Mouse (Mus musculus): ENCODE measurements at regions not wholly inside any gene's neighbourhood (a gene's known extent, or its start where the extent isn't known, plus 50 kb on each side); places are given as distances from the start of the nearest gene placed in this dataset.

- Histone ChIP-seq H3K36me3 (replicated peaks; ENCODE audit: low read length) (no peaks in the 10 kb centered on the region), H3K9me3 (0 out of 2 replicates have a peak, but pooled peaks cover 3% of the 10 kb centered on the region), H3K4me1 (no peaks in the 10 kb centered on the region), H3K4me3 (replicated peaks) (no peak overlapping the region), H3K27me3 (replicated peaks) (no peaks in the 10 kb centered on the region)
- TF ChIP-seq FLI1 (IDR thresholded peaks at IDR 0.05; ENCODE audit: low read length) (no peak), GATA1 (IDR thresholded peaks at IDR 0.05; ENCODE audit: borderline replicate concordance, low read length) (no peak)
Observed at GRCm38 (mm10) chr4:56305664-56306330, 434.1 kb upstream of the Gm26657 start.

- H3K4me3 ChIP-seq (replicated peaks) = no peak overlapping the region
- H3K4me1 ChIP-seq = no peaks in the 10 kb centered on the region
- H3K36me3 ChIP-seq (replicated peaks; ENCODE audit: low read length) = no peaks in the 10 kb centered on the region
- H3K9me3 ChIP-seq = 0 out of 2 replicates have a peak, but pooled peaks cover 3% of the 10 kb centered on the region
- TF ChIP-seq GATA1 (IDR thresholded peaks at IDR 0.05; ENCODE audit: borderline replicate concordance, low read length) (no peak), FLI1 (IDR thresholded peaks at IDR 0.05; ENCODE audit: low read length) (no peak)
- no peaks in the 10 kb centered on the region for H3K27me3 ChIP-seq (replicated peaks)
Observed at GRCm38 (mm10) chr4:56304275-56304674, 435.6 kb upstream of the Gm26657 start.

DNA sequence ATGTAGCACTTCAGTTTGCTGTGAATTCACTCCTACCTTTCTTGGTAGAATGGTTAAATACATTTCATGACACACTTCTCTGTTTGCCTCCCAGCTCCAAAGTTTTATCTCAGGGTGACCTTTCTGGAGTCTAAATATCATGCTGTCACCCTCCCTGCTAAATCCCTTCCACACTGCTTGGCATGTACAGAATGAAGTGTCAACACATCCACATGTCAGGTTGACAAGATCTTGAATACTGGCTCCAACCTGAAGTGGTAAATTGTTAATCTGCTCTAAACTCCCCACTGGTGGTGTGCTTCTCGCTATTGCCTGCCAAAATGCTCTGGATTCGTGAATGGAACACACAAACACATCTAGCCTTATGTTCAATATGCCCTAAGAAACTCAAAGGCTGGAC lies 451.9 kb upstream of the Gm26657 start:
- Histone ChIP-seq H3K9me3 (0 out of 2 replicates have a peak, but pooled peaks cover 4% of the 10 kb centered on the region), H3K27me3 (replicated peaks) (no peaks in the 10 kb centered on the region), H3K4me3 (replicated peaks) (no peak overlapping the region), H3K36me3 (replicated peaks; ENCODE audit: low read length) (no peaks in the 10 kb centered on the region), H3K4me1 (no peaks in the 10 kb centered on the region)
- TF ChIP-seq FLI1 (IDR thresholded peaks at IDR 0.05; ENCODE audit: low read length) (no peak), GATA1 (IDR thresholded peaks at IDR 0.05; ENCODE audit: borderline replicate concordance, low read length) (no peak)

- Histone ChIP-seq H3K4me3 (replicated peaks) (no peak overlapping the region), H3K9me3 (0 out of 2 replicates have a peak, but pooled peaks cover 2% of the 10 kb centered on the region), H3K4me1 (no peaks in the 10 kb centered on the region), H3K27me3 (replicated peaks) (no peaks in the 10 kb centered on the region), H3K36me3 (replicated peaks; ENCODE audit: low read length) (no peaks in the 10 kb centered on the region)
- TF ChIP-seq FLI1 (IDR thresholded peaks at IDR 0.05; ENCODE audit: low read length) (no peak), GATA1 (IDR thresholded peaks at IDR 0.05; ENCODE audit: borderline replicate concordance, low read length) (no peak)
Observed at GRCm38 (mm10) chr4:56284490-56284889, 455.4 kb upstream of the Gm26657 start.

DNA sequence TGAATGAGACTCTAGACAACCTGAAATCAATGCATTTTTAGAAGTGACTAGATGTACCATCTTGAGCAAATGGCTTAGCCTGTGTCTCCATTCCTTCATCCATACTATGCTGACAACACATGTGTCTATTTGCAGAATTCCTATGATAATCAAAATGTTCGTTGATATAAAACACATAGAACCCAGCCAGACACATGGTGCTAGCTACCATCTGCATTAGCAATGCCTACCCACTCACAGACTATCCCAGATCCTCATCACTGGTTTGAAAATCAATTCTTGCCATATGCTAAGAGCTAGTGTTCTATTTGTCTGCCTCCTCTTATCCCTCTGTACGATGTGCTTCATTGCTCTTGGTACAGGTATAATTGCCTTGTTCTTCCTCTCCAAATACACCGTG lies 464.0 kb upstream of the Gm26657 start:
- Histone ChIP-seq H3K9me3 (no peaks in the 10 kb centered on the region), H3K36me3 (replicated peaks; ENCODE audit: low read length) (no peaks in the 10 kb centered on the region), H3K4me3 (replicated peaks) (no peak overlapping the region), H3K4me1 (no peaks in the 10 kb centered on the region), H3K27me3 (replicated peaks) (no peaks in the 10 kb centered on the region)
- TF ChIP-seq GATA1 (IDR thresholded peaks at IDR 0.05; ENCODE audit: borderline replicate concordance, low read length) (no peak), FLI1 (IDR thresholded peaks at IDR 0.05; ENCODE audit: low read length) (no peak)

- Histone ChIP-seq H3K36me3 (replicated peaks; ENCODE audit: low read length) (no peaks in the 10 kb centered on the region), H3K9me3 (0 out of 2 replicates have a peak, but pooled peaks cover 3% of the 10 kb centered on the region), H3K4me3 (replicated peaks) (no peak overlapping the region), H3K4me1 (no peaks in the 10 kb centered on the region), H3K27me3 (replicated peaks) (no peaks in the 10 kb centered on the region)
- no peak for TF ChIP-seq FLI1 (IDR thresholded peaks at IDR 0.05; ENCODE audit: low read length)
- no peak for TF ChIP-seq GATA1 (IDR thresholded peaks at IDR 0.05; ENCODE audit: borderline replicate concordance, low read length)
Observed at GRCm38 (mm10) chr4:56271390-56271789, 468.5 kb upstream of the Gm26657 start.

DNA sequence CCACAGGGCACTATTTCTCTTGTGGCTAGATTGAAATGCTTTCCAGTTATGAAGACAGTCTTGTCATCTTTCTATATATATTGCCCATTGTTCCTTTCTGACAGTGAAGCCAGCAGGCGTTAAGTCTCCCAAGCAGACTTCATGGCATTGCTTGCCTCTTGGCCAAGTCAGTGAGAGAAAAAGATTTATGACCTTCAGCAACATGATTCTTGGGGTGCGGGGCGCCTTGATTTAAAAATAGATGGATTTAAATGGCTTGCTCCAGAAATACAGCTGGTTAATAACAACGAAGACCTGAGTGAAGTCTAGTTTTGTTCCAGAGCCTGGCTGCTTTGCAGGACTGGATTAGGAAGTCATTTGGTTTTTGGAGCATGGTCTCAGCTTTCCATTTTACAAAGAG lies 475.2 kb upstream of the Gm26657 start:
- Histone ChIP-seq H3K4me1 (no peaks in the 10 kb centered on the region), H3K36me3 (replicated peaks; ENCODE audit: low read length) (no peaks in the 10 kb centered on the region), H3K27me3 (replicated peaks) (no peaks in the 10 kb centered on the region), H3K4me3 (replicated peaks) (no peak overlapping the region), H3K9me3 (0 out of 2 replicates have a peak, but pooled peaks cover 6% of the 10 kb centered on the region)
- no peak for TF ChIP-seq FLI1 (IDR thresholded peaks at IDR 0.05; ENCODE audit: low read length)
- TF ChIP-seq GATA1 (IDR thresholded peaks at IDR 0.05; ENCODE audit: borderline replicate concordance, low read length) = no peak

DNA sequence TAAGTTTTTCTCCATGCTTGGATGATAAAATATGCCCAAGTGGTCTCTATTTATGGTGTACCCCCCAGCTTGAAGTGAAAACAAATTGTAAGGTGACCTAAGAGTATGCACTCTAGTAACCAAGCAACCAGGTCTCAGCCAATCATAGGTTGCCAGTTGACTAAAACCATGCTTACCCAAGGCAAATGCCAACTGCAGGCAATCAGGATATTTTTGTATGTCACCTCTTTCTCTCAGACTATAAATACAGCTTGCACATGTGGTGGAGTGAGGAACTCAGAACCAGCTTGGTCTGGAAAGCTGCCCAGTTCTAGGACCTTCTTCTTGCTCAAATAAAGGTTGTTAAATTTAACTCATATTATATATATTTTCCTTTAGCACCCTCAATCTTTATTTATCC lies 476.0 kb upstream of the Gm26657 start:
- Histone ChIP-seq H3K4me1 (no peaks in the 10 kb centered on the region), H3K4me3 (replicated peaks) (no peak overlapping the region), H3K27me3 (replicated peaks) (no peaks in the 10 kb centered on the region), H3K9me3 (0 out of 2 replicates have a peak, but pooled peaks cover 6% of the 10 kb centered on the region), H3K36me3 (replicated peaks; ENCODE audit: low read length) (no peaks in the 10 kb centered on the region)
- TF ChIP-seq GATA1 (IDR thresholded peaks at IDR 0.05; ENCODE audit: borderline replicate concordance, low read length) (no peak), FLI1 (IDR thresholded peaks at IDR 0.05; ENCODE audit: low read length) (no peak)

DNA sequence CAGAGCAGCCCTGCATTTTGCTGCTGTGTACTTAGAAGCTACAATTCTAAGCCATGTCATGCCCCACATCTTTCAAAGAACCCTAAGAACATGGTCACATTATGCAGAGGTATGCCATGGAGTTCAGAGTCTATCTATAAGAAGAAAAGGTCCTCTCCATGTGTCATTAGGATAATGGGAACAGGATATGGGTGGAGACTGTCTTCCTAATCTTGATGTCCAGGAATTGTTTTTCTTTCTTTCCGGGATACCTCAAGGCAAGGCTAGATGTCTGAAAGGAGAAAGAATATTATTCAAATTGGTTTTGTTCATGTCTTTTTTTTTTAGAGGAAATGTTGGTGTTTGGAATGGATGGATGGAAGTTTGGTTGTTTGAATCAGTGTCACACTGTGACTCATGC lies 477.3 kb upstream of the Gm26657 start:
- no peaks in the 10 kb centered on the region for H3K36me3 ChIP-seq (replicated peaks; ENCODE audit: low read length)
- TF ChIP-seq GATA1 (IDR thresholded peaks at IDR 0.05; ENCODE audit: borderline replicate concordance, low read length) = no peak
- no peak for TF ChIP-seq FLI1 (IDR thresholded peaks at IDR 0.05; ENCODE audit: low read length)
- no peaks in the 10 kb centered on the region for H3K27me3 ChIP-seq (replicated peaks)
- H3K4me3 ChIP-seq (replicated peaks) = no peak overlapping the region
- H3K4me1 ChIP-seq = no peaks in the 10 kb centered on the region
- 0 out of 2 replicates have a peak, but pooled peaks cover 6% of the 10 kb centered on the region for H3K9me3 ChIP-seq

DNA sequence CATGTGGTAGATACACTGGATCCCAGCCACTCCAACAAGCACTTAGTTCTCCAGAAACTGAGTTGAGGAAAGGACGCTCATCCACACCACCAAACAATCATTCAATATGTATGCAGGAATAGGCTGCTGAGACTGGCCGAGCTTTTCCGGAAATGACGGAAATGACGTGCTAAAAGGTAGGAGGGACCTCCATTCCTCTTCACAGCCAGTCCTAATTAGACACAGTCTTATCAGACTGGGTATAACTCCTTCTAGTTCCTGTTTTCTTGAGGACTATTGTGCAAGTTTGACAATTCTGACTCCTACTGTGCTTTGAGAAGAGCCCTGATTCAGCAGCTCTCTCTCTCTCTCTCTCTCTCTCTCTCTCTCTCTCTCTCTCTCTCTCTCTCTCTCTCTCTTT lies 477.9 kb upstream of the Gm26657 start:
- TF ChIP-seq GATA1 (IDR thresholded peaks at IDR 0.05; ENCODE audit: borderline replicate concordance, low read length) (no peak), FLI1 (IDR thresholded peaks at IDR 0.05; ENCODE audit: low read length) (no peak)
- H3K27me3 ChIP-seq (replicated peaks) = no peaks in the 10 kb centered on the region
- no peaks in the 10 kb centered on the region for H3K36me3 ChIP-seq (replicated peaks; ENCODE audit: low read length)
- H3K9me3 ChIP-seq = 0 out of 2 replicates have a peak, but pooled peaks cover 3% of the 10 kb centered on the region
- no peaks in the 10 kb centered on the region for H3K4me1 ChIP-seq
- no peak overlapping the region for H3K4me3 ChIP-seq (replicated peaks)
